In genomic region chr7:122718540-122718939, GRCm38 (mm10) we compare ENCODE assay signal across 31 mouse cellular contexts. TPM values are rescaled to one million over a fixed set of nuclear protein-coding genes. Genes with fewer than 3 reads are reported as not detected.
DNase-seq lines count a peak whose midpoint lies in the region; ATAC-seq and TF ChIP-seq lines count a peak whose summit lies in the region.
"Had no signal": no experiment of that assay in that cellular context is flagged by ENCODE, and none has a peak within 500 bp of the region (broad histone marks: within the 10 kb centered on the region; RNA-seq: fewer than 3 reads in every experiment).

No protein-coding gene starts in this region.

- peaks cover 13% of the 10 kb centered on the region for H3K4me1 ChIP-seq in cortical plate, adult 2 months (ENCODE audit: control insufficient read depth, insufficient read depth, low read length)
- H3K4me1 ChIP-seq: heart, embryonic 12.5 days; heart, embryonic 15.5 days; hindbrain, embryonic 10.5 days; hindbrain, embryonic 13.5 days; intestine, embryonic 15.5 days had no signal

- no peak overlapping the region for H3K4me3 ChIP-seq in left cerebral cortex, adult 2 months
- no peak overlapping the region for H3K4me3 ChIP-seq in cortical plate, adult 2 months (ENCODE audit: insufficient read depth, low read length)
- H3K4me3 ChIP-seq: forebrain, embryonic 10.5 days; forebrain, embryonic 13.5 days; heart, embryonic 12.5 days; heart, embryonic 15.5 days; hindbrain, embryonic 10.5 days; hindbrain, embryonic 13.5 days; intestine, embryonic 15.5 days had no signal

- no peak for ATAC-seq in cerebellum, adult (ENCODE audit: insufficient number of reproducible peaks, low FRiP score, low TSS enrichment)
- ATAC-seq: forebrain, embryonic 13.5 days; forebrain, embryonic 16.5 days; hindbrain, embryonic 16.5 days; intestine, embryonic 15.5 days; Patski had no signal

- no peak for TF ChIP-seq CTCF in left cerebral cortex, adult 2 months (IDR thresholded peaks at IDR 0.05)
- TF ChIP-seq CTCF in cortical plate, adult 2 months (IDR thresholded peaks at IDR 0.05; ENCODE audit: extremely low read depth, insufficient read depth, low read length): no peak

- H3K27ac ChIP-seq in left cerebral cortex, adult 2 months: no peak overlapping the region; the same call in 1 of the 2 replicates
- H3K27ac ChIP-seq in cortical plate, adult 2 months (ENCODE audit: insufficient read depth, low read length): 0 out of 2 replicates have a peak overlapping the region, but pooled peaks have one; percentile 29
- H3K27ac ChIP-seq: forebrain, embryonic 10.5 days; forebrain, embryonic 13.5 days; heart, embryonic 15.5 days; hindbrain, embryonic 10.5 days; hindbrain, embryonic 13.5 days; intestine, embryonic 15.5 days had no signal

- DNase-seq in frontal cortex, postnatal 36 days (ENCODE audit: low spot score in 2 of 2): peak; percentile 48 to 58
- no peak for DNase-seq in frontal cortex, postnatal 25 days (ENCODE audit: low spot score in 2 of 2)
- peak; percentile 34 to 60 for DNase-seq in left cerebral cortex, adult 18-20 months (ENCODE audit: low spot score in 2 of 2)
- DNase-seq in left cerebral cortex, adult 2 months (ENCODE audit: extremely low spot score in 1 of 2, low spot score in 2 of 2): no peak
- DNase-seq: adrenal gland, postnatal 10 days; adrenal gland, postnatal 36 days; B cell, adult 2 months; cerebellum, adult 11-12 months; cerebellum, adult 8-10 months; cerebellum, postnatal 10 days; cerebellum, postnatal 36 days; gastrocnemius, postnatal 25 days; heart, adult 18-20 months; heart, postnatal 10 days; heart, postnatal 36 days had no signal

- intact Hi-C loops in left cerebral cortex, adult 2 months (cut with DNase I): no loop called here

- TF ChIP-seq POLR2A in cortical plate, adult 2 months (IDR thresholded peaks at IDR 0.05; ENCODE audit: extremely low read depth, insufficient read depth, low read length): no peak

RNA-seq across cellular contexts. Expression of gene Cacng3, which starts 48.2 kb away (rescaled TPM):
- total RNA-seq in left cerebral cortex, adult 18-20 months (2021): 100 to 1,000 TPM; 133 to 144 TPM
- 100 to 1,000 TPM; 139 to 151 TPM for total RNA-seq in left cerebral cortex, adult 2 months (2021)
- 75.6 and 77.1 TPM in 2 replicates for polyA plus RNA-seq in cortical plate, adult 2 months (2012; rRNA removed)
- total RNA-seq: CH12.LX; gastrocnemius, adult 8-10 months; gastrocnemius, postnatal 25 days; heart, adult 18-20 months; heart, postnatal 36 days had no signal
- polyA plus RNA-seq: G1E; gonadal fat pad, adult 2 months; heart, embryonic 12.5 days; Patski had no signal

Comparison
In these comparisons a context has a peak if more than half of its experiments do, and no peak if none do; other contexts are left out.
1. DNase-seq: peak in frontal cortex, postnatal 36 days (2 of 2) and left cerebral cortex, adult 18-20 months (2 of 2); none in frontal cortex, postnatal 25 days (0 of 2) and left cerebral cortex, adult 2 months (0 of 2).